Mouse (Mus musculus): ENCODE results near the gene Inpp4b.

DNA sequence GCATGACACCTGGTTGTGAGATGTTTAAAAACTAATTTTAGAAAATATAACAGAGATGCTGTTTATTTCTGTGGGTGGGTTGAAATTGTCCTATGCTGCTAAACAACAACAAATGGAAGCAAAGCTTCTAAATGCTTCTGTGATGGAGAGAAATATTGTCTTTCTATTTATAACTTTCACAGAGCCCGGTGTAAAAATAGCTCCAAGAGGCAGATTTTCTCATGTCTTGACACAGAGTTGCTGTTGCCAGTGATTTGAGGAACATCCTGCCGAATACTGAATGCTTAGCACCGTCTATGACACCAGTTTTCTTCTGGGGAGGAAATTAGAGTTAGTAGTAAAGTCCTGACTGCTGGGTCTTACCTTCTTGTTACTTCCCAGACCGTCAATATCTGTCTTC lies 513.8 kb downstream of the Inpp4b start:
- no peak for TF ChIP-seq CTCF (IDR thresholded peaks at IDR 0.05; ENCODE audit: borderline replicate concordance, insufficient read depth, low read length)
- no peak for TF ChIP-seq POLR2A (IDR thresholded peaks at IDR 0.05; ENCODE audit: low read depth, low read length)

Measured in embryonic fibroblast, embryonic 13.5 days (primary cell).